In the genomic region with DNA sequence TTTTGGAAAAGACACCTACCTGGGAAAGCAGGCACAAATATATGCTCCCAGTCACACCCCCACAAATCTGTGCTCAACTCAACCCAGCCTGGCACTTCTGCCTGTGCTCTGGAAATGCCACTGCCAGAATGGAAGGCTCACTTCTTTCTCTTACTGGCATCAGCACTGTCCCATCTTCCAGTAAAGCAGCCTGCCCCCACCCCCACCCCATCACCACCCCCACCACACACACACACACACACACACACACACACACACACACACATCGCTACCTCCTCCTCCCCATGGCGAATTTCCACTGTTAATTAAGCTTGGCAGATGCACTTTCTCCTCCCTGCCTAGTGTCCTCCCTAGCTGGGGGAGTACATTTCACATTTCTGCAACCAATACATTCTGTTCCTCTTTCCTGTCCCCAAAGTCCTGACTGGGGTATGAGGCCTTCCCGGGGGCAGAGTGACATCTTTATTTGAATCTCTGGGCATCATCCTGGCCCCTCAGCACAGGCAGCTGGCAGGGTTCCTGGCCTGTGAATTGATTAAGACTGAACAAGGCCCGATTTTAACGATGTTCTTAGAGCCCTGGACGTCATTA, we compare ENCODE assay signal across 9 mouse cellular contexts. TPM values are rescaled to one million over a fixed set of nuclear protein-coding genes. Genes with fewer than 3 reads are reported as not detected.
A peak's percentile ranks its signal among the peaks of the same experiment; 100 is the strongest.
DNase-seq lines count a peak whose midpoint lies in the region; ATAC-seq lines count a peak whose summit lies in the region.
"Had no signal": no experiment of that assay in that cellular context is flagged by ENCODE, and none has a peak within 500 bp of the region (broad histone marks: within the 10 kb centered on the region; RNA-seq: fewer than 3 reads in every experiment).

No protein-coding gene starts in this region.

- no peak overlapping the region for H3K4me3 ChIP-seq in hindbrain, embryonic 15.5 days
- no peak overlapping the region for H3K4me3 ChIP-seq in midbrain, embryonic 15.5 days
- H3K4me3 ChIP-seq: liver, embryonic 12.5 days had no signal

- H3K9me3 ChIP-seq in hindbrain, embryonic 15.5 days, result no peaks in the 10 kb centered on the region
- H3K9me3 ChIP-seq in midbrain, embryonic 15.5 days, result no peaks in the 10 kb centered on the region
- H3K9me3 ChIP-seq: liver, embryonic 12.5 days had no signal

- no peak overlapping the region for H3K9ac ChIP-seq in hindbrain, embryonic 15.5 days
- no peak overlapping the region for H3K9ac ChIP-seq in midbrain, embryonic 15.5 days
- H3K9ac ChIP-seq: liver, embryonic 12.5 days had no signal

- peaks cover 47% of the 10 kb centered on the region for H3K4me1 ChIP-seq in hindbrain, embryonic 15.5 days (replicated peaks)
- peaks cover 33% of the 10 kb centered on the region for H3K4me1 ChIP-seq in midbrain, embryonic 15.5 days

- ATAC-seq in hindbrain, embryonic 15.5 days (ENCODE audit: low FRiP score, low read depth), result no peak; the same call in 1 of the 2 replicates
- no peak; the same call in 1 of the 2 replicates for ATAC-seq in midbrain, embryonic 15.5 days (replicated peaks)
- ATAC-seq: liver, embryonic 12.5 days had no signal

- H3K36me3 ChIP-seq in hindbrain, embryonic 15.5 days, result peaks cover 4% of the 10 kb centered on the region; the same call in 1 of the 2 replicates
- no peaks in the 10 kb centered on the region for H3K36me3 ChIP-seq in midbrain, embryonic 15.5 days (replicated peaks)
- H3K36me3 ChIP-seq: liver, embryonic 12.5 days had no signal

- H3K4me2 ChIP-seq in hindbrain, embryonic 15.5 days, result no peak overlapping the region
- H3K4me2 ChIP-seq in midbrain, embryonic 15.5 days, result no peak overlapping the region
- H3K4me2 ChIP-seq: liver, embryonic 12.5 days had no signal

- peak overlapping the region; percentile 58 for H3K27ac ChIP-seq in hindbrain, embryonic 15.5 days (replicated peaks)
- peak overlapping the region; percentile 55 for H3K27ac ChIP-seq in midbrain, embryonic 15.5 days
- H3K27ac ChIP-seq: liver, embryonic 12.5 days had no signal

- no peaks in the 10 kb centered on the region for H3K27me3 ChIP-seq in hindbrain, embryonic 15.5 days
- no peaks in the 10 kb centered on the region for H3K27me3 ChIP-seq in midbrain, embryonic 15.5 days (replicated peaks)

- 7% methylated on average over 6 of the region's 6 CpGs for WGBS in hindbrain, embryonic 15.5 days
- WGBS in midbrain, embryonic 15.5 days, result 11% methylated on average over 6 of the region's 6 CpGs

- DNase-seq in A20 (ENCODE audit: low read depth, low spot score), result peak; percentile 50
- DNase-seq in Muller cell, postnatal 12 days (ENCODE audit: inconsistent ontology term), result peak; percentile 56
- DNase-seq in B cell, adult 2 months, result no peak
- no peak for DNase-seq in thymus, postnatal 25 days
- no peak for DNase-seq in heart, postnatal 4 days

RNA-seq across cellular contexts. Expression of a gene that starts 40.3 kb away (rescaled TPM):
- polyA plus RNA-seq in hindbrain, embryonic 15.5 days (2015; fragmentation: Nextera tagmentation; extraction: Ambion mirVana), result 20.0 and 20.6 TPM in 2 replicates
- polyA plus RNA-seq in midbrain, embryonic 15.5 days (2015; fragmentation: Nextera tagmentation; extraction: Ambion mirVana), result 21.9 and 22.9 TPM in 2 replicates
- total RNA-seq in heart, postnatal 4 days (2021), result 10 to 100 TPM; 24.5 to 26.6 TPM
- total RNA-seq: common myeloid progenitor, adult 5-6 weeks had no signal

Comparison
In these comparisons a context has a peak if more than half of its experiments do, and no peak if none do; other contexts are left out.
1. DNase-seq: peak in A20 (single experiment) and Muller cell, postnatal 12 days (single experiment); none in B cell, adult 2 months (0 of 2), thymus, postnatal 25 days (single experiment) and heart, postnatal 4 days (single experiment).